Mouse (Mus musculus) ovary, postnatal 36 days (tissue): ENCODE results near the gene Ap1s3.
"Not testable (repeated sequence)": the region's sequence is repeated elsewhere in the genome, so short reads cannot be mapped to it uniquely, and the experiment has no call there.

Experiments used
- DNase-seq: peaks from one replicate; pipeline ENCODE4 v3.0.0; 2022; ENCODE audit warnings: low spot score, mixed read lengths

Ap1s3 gene

GRCm38 (mm10) chr1:79664911-79665310 lies 6.9 kb downstream of the Ap1s3 start:
- no peak for DNase-seq

GRCm38 (mm10) chr1:79659598-79659997 lies 12.2 kb downstream of the Ap1s3 start:
- no peak for DNase-seq

DNA sequence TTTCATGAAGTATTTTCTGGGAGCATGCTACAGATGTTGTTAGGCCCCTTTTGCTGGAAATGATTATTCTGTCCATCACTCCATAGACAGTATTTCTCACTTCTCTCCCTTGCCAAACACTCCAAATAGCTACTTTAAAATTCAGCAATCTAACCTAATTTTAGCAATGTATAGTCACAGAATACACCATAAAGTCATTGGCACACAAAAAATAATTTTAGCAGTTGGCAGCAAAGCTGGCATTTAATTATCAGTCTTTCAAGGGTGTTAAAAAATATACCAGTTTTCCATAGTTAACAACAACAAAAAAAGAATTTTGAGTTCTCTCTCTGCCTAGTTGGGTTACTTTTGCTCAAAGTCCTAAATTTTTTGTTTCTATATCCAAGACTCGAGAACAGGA lies 14.4 kb downstream of the Ap1s3 start:
- DNase-seq: no peak

- no peak for DNase-seq
Observed at GRCm38 (mm10) chr1:79655819-79656555, 15.8 kb downstream of the Ap1s3 start.

DNA sequence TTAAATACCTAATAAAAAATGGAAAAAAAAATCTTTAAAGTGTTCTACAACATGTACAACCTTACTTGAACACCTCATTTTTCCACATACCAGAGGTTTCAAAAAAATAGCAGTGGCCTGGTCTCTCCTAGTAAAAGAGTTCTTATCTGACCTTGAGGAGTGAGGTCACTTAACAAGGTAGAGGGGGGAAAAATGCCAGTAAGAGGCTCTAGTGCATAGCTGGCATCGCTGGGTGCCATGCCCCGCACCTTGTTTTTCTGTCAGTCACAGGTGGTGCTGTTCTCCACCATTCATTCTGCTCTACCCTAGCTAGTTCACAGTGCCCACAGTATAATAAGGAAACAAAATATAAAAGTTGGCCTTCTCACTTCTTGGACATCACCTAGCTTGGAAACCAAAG lies 16.8 kb downstream of the Ap1s3 start:
- no peak for DNase-seq

GRCm38 (mm10) chr1:79643411-79644110 lies 28.2 kb downstream of the Ap1s3 start:
- DNase-seq: no peak

DNA sequence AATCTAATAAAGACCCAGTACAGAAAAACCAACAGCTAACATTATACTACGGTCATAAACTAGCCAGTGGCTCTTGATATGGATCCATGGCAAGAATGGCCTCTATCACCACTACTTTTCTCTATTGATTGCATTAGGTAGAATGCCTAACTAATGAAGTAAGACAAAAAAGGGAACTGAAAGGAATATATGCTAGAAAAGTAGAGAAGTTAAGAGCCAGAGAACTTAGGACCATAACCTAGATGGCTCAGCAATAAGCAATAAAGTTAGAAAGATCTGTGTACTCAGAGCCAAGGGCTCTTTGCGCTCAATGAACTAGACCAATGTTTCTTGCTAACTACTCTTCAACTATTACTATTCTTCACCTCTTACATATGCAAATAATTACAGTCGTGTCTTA lies 29.1 kb downstream of the Ap1s3 start:
- DNase-seq: no peak

GRCm38 (mm10) chr1:79641355-79641754 lies 30.4 kb downstream of the Ap1s3 start:
- no peak for DNase-seq

GRCm38 (mm10) chr1:79640151-79640550 lies 31.6 kb downstream of the Ap1s3 start:
- DNase-seq: peak; percentile 55

DNA sequence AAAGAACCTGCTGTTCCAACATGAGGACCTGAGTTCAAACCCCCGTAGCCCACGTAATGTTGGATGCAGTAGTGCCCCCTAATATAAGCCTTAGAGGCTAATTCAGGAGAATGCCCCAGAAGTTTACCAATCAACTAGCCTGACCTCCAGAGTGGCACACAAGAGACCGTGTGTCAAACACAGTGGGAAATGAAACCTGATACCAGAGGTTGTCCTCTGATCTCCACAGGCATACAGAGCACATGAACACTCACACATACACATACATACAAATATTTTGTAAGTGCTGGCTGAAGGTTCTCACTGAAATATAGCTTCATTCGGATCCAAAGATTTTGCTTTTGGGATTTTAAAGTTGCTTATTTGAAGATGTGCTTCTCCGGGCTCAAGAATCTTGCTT lies 32.1 kb downstream of the Ap1s3 start:
- DNase-seq: no peak

DNA sequence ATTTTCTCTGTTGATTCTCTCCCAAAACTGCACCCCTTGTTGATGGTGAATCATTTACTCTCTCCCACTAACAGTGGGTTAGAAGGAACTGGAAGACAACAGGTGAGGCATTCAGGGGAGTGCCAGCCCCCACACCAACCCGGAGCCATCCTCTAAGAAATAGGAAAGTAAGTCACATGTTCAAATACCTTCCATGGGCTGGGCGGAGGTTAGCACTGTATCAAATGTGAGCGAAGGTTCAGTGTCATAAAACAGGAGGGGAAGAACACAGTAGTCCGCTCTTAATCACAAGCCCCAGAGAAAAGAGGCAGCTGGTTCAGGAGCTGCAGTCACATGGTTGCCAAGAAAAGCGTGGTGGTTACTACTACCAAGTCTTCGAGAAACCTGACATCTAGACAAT lies 32.7 kb downstream of the Ap1s3 start:
- DNase-seq: no peak

GRCm38 (mm10) chr1:79637768-79638167 lies 34.0 kb downstream of the Ap1s3 start:
- DNase-seq: no peak

GRCm38 (mm10) chr1:79631521-79631920 lies 40.3 kb downstream of the Ap1s3 start:
- DNase-seq: no peak

DNA sequence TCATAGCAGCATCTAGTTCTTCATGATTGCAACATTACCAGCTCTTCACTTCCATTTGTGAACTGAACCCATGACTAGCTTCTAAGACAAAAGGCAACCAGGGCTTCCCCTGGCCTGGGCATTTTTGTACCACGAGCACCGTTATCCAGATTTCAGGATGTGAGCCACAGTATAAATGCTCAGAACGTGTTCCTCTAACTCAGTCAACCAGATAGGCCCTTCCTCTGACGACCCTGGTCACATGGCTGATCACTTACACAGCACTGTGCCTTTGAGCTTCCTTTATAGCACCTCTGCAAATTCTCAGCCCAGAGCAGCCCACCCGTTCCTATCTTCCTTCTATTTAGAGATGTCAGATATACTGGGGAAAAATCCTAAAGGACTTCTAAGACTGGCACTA lies 42.0 kb downstream of the Ap1s3 start:
- DNase-seq: no peak

DNA sequence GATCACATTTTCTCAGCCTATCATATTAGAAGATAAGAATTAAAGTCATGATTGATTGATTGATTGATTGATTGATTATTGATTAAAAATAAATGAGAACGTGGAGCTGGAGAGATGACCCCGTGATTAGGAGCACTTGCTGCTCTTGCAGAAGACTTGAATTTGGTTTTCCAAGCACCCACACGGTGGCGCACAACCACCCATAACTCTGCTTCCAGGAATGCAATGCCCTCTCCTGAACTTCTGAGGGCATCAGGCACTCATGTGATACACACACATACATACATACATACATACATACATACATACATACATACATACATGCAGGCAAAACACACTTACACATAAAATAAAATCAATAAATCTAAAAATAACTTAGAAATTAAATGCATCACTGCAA lies 45.6 kb downstream of the Ap1s3 start:
- peak; percentile 19 for DNase-seq

DNA sequence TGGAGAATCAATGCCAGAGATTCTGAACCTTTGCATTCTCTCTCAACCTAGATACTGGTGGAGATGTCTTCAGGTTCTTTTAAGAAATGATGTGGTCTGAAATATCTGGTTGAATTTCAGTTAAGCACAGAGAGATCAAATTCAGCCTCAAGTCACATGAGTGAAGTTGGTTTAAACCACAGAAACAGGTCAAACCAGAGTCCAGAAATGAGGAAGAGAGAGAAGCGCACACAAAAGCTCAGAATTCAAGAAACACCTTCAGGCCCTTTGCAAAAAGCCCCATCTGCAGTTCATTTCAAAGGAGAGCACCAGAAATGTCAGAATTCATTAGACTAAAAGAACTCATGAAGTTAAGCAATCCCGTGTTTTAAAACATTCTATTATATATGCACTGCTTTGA lies 52.3 kb downstream of the Ap1s3 start:
- DNase-seq: no peak

DNA sequence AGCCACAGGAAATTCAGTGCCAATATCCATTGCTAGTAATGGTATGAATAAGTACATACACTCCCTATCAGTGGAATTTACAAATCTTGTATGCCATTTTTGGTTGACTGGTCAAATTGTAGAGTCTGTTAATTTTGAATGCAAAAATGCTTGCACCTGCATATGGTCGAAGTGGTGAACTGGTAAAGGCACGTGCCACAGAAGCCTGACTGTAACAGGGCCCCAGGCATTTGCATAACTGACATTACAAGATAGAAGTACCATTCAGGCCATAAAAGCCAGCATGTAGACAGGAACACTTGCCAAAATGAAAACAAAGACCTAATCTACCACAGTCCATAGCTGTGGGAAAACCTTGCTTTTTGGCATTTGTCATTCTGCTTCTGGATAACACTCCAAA lies 55.3 kb downstream of the Ap1s3 start:
- no peak for DNase-seq

DNA sequence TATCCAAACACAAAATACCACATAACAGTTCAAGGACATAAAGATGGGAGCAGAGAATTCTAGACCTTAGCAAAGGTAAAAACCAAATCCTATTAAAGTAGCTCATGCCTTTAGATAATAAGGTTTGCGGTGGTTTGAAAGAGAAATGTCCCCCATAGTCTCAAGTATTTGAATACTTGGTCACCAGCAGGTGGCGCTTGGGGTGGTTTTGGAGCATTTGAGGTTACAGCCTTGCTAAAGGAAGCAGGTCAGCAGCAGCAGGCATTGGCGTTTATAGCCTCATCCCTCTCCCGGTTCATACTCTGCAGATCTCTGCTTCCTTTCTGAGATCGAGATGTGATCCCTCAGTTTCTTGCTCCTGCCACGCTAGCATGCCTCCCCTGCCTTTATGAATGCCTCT lies 57.3 kb downstream of the Ap1s3 start:
- no peak for DNase-seq

- not testable (repeated sequence) for DNase-seq
Observed at GRCm38 (mm10) chr1:79611271-79611670, 60.5 kb downstream of the Ap1s3 start.

DNA sequence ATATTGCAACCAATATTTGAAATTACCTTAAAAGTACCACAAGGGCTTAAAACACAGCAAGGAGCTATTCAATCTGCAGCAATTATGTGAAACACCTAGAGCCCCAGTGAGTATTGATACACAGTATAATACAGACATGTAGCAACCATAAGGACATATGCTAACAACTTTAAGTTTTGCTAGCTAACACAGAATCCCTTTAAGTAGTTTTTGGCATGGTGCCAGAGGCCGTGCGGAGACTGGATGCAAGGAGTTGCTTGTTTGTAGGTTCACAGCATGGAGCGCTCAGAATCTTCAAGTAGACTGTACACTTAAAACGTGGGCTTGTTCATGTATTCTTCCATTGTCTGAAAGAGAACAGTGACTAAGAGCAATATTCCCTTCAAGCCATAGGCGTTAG lies 62.9 kb downstream of the Ap1s3 start:
- DNase-seq: not testable (repeated sequence)

DNA sequence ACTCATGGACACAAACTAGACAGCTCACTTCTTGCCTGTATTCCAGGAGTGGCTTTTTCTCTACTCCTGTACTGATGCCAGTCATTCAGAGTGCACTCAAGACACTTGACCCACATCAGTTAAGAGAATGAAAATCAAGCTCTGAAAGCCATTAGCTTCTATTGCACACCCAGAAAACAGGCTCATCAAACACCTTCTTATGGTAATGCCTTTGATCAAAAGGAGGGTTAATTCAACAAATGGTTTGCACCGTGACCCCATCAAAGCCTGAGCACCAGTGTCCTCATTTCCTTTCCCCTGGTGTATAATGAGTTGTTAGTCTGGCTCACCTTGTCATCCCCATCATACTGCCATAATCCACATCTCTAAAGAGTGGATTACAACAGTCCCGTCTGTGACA lies 69.3 kb downstream of the Ap1s3 start:
- DNase-seq: no peak

GRCm38 (mm10) chr1:79598385-79599178 lies 73.2 kb downstream of the Ap1s3 start:
- DNase-seq: no peak

- DNase-seq: no peak
Observed at GRCm38 (mm10) chr1:79592721-79593277, 79.0 kb downstream of the Ap1s3 start.
